Mouse (Mus musculus) urinary bladder, adult 18-20 months (tissue): ENCODE measurements around the gene Nrl.
A peak's percentile ranks its signal among the peaks of the same experiment; 100 is the strongest.

Experiments used
- DNase-seq, 2 experiments: peaks; one replicate each; pipeline ENCODE4 v3.0.0; 2022; ENCODE audit warnings: low spot score in 2 of 2, mixed read lengths in 2 of 2

Nrl gene

DNA sequence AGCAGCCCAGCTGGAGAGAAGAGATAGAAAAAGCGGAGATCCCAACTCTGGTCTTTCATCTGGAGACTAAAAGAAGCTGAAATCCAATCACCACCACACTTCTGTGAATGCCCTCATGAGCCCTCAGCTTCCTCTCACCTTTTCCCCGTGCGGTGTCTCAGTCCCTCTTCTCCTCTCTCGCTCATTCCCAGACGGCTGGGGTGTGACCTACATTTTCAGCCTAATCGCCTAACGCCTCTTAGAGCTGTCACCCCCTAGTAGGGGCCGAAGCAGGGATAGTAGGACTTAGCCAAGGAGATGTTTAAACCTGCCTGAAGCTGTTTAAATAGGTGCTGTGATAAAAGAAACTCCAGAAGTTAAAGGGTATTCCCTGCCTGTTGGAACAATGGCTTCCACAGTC, at the start of gene Nrl:
TSS of gene Nrl (minus strand) at position 197 of the 400 bp plus-strand sequence.
- DNase-seq: no peak

DNA sequence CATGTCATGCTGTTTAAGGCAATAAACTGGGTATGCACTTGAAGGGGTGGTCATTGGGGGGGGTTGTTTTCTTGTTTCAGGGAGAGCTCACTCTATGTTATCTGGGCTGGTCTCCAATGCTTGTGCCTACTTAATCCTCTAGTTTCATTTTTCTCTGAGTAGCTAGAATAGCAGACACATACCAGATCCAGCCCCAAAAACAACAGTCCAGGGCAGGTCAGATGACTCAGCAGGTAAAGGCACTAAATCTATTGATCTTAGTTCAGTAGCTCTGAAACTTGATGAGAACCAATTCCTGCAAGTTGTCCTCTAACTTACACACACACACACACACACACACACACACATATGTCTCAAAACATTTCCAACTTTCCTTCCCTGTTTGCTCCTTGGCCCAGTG, 47.0 kb upstream of the Nrl start:
- DNase-seq: no peak

DNA sequence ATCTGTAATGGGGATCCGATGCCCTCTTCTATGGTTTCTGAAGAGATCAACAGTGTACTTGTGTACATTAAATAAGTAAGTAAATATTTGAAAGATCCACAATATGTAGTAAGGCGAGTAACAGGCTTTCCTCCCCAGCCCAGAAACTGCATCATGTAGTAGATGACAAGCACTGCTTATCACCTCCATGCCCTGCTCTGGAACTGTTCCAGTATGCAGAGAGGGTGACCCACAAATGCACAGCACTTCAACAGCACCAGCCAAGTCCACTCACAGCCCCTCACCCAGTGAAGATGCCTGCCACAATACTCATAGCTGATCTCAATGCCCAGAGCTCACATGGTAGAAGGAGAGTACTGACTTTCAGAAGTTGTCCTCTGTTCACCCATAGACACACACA, 45.8 kb upstream of the Nrl start:
- no peak for DNase-seq

DNA sequence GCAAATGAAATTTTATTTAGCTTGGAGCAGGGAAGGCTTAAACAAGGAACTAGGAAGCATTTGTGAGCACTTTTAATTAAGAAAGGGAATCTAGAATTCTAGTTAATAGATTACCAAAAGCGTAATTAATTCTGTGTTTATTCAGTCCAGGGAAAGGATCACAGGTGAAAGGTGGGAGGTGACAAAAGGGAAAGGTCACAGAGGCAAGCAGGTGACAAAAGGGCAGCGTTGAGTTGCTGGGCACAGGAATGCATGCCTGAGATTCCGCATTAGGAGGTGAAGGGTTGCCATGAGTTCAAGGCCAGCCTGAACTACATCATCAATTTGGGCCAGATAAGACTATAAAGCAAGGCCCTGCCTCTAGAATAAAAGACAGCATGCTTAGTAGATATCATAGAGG, 42.7 kb upstream of the Nrl start:
- DNase-seq: no peak

DNA sequence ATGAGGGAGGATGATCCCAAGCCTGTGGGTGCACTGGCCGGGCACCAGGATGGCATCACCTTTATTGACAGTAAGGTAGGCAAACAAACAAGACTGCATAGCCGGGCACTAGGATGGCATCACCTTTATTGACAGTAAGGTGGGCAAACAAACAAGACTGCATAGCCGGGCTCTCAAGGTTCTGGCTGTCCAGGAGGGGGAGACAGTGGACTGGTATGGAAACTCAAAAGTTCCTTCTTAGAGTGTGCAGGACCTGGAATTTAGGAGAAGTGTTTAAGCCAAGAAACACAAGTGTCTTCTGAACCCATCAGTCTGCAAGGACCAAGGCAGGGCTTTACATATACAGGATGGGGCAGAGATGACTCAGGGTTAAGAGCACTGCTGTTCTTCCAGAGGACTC, 41.0 kb upstream of the Nrl start:
- DNase-seq: no peak

DNA sequence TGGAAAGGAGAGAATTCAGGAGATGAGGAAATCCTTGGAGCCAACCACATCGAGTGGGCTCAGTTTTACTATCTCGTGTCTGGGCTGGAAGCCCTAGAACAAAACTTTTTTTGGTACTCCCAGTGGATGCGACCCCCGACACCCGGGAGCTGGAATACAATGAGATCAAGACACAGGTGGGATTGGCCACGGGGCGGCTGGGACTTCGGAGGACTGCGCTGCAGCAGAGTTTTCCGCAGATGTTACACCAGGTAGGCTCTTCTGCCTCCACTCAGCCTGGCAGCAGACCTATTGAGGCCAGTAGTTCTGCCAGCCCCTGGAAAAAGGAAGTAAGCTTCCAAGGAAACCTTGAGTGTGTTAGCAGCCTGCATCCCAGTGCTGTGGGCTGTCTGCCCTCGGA, 38.5 kb upstream of the Nrl start:
- DNase-seq: no peak

DNA sequence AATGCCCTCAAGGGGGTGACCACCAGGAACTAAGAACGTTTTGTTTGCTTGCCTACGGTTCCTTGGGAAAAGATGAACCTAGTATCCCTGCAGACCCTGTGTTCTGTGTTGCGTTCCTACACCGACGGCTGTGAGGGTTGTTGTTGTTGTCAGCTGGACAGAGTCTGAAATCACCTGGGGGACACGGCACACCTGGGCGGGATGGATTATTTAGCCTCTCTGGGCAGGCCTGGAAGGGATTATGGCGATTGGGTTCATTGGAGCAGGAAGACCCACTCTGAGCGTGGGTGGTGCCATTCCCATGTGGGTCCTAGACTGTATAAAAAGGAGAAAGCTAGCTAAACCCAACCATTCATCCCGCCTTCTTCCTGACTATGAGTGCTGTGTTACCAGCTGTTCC, 37.1 kb upstream of the Nrl start:
- DNase-seq: no peak

DNA sequence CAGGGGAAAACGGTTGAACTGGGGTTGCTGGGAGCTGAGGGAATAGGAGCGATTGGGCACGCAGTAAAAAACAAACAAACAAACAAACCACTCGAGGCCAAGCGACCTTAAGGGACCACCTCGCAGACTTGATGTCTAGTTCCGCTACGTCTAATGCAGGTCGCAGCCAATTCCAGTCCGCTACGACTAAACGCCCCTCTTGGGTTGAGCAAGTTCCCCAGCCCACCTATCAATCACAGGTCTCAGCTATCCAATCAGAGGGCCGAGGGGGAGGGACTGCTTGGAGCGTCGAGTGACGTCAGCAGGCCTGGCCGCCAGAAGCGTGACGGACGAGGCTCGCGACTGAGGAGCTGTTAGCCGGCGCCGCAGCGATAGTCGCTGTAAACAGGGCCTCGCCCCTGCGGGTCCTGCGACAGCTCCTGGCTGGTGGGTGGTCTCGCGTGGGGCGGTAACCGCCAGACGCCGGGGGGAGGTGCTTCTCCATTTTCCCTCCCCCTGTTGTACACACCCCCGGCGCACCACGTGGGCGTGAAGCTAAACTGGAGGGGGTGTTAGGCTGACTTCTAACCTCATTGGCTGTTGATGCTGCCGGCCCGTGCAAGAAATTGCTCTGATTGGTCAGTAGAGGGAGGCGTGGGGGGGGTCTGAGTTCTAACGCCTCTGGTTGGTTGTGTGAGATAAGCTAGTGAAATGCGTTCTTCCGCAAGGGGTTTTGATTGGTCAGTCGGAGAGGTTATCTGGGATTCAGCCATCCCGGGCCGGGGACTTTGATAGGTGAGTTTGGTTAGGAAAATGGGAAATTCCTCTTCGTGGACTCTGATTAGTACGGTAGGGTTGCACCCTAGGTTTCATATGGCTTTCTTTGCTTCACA, 35.7 kb upstream of the Nrl start, which contains the start of gene A730061H03Rik:
TSS of gene A730061H03Rik (minus strand) at position 205 of the 872 bp plus-strand sequence.
- DNase-seq: peak; percentile 95 to 97

DNA sequence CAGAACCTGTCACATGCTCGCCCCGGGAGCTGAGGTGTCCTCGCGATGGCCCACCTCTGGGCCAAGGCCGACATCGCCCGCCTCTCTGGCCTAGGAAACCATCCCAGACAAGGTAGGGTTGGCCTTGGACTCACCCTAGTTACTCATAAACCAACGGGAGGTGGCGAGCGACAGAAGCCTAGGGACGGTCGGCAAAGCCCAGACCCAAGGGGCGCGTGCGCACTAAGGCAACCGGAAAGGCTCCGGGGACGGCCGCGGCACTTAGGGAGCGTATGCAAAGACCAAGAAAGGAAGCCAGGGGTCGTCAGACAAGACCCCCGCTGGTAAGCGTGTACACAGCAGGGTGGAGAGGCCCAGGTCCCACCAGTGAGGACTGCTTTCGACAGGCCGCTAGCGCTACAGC, 35.0 kb upstream of the Nrl start, which contains the start of gene Dcaf11:
TSS of gene Dcaf11 (plus strand) at position 208 of the 403 bp plus-strand sequence.
- DNase-seq: peak; percentile 82 to 83

DNA sequence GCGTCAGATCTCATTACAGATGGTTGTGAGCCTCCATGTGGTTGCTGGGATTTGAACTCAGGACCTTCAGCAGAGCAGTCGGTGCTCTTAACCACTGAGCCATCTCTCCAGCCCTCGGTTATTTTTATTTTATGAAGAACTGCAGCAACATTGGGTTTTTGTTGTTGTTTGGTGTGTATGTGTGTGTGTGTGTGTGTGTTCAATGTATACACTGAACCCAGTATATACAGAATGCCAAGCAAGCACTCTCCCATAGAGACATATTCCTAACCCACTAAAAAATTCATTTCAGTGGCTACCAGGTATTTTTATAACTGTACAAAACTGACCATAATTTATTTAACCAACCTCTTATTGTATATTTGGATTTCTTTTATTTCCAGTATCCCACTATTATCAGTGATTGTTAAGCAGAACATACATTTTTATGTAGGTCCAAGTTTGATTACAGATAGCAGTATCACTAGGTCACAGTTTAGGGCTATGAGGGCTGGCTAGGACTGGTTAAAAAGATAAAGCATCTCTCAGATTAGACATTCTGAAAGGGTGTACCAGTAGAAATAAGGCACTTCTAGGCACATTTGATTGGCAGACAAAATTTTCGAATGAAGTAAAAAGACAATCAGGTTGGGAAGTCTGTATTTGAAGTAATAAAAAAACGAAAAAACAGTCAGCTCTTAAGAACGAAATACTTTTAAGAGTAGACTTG, 34.1 kb upstream of the Nrl start:
- DNase-seq: no peak

DNA sequence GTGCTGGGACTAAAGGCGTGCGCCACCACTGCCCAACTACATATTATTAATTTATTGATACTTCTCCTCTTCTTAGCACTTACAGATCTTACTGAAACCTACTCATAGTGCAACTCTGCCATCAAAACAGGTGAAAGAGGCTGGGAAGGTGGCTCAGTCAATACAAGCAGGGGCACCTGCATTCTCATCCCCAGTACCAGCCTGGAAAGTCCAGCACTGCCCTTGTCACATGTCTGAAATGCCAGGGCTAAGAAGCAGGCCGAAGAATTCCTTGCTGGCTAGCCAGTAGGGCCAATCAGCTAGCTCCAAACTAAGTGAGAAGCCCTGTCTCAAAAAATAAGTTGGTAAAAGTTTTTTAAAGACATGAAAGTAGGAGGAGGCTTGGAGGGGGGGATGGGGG, 32.8 kb upstream of the Nrl start:
- no peak for DNase-seq

DNA sequence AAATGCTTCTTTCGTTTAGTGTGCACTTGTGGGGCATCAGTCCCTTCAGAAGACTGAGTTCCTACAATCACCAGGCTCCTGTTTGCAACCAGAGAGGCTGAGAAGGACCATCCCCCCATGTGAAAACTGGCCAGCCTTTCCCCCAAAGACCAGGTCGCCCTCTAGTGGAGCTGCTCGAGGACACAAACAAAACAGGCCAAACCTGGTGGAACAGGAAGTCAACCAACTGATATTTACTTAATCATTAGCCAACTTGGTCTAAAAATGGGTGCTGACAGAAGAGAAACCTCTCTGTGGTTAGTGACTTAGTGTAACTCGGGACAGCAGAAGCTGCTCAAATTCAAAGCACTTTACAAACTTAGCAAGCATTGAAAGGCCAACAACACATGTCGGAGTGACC, 32.2 kb upstream of the Nrl start:
- DNase-seq: peak; percentile 76 to 81

DNA sequence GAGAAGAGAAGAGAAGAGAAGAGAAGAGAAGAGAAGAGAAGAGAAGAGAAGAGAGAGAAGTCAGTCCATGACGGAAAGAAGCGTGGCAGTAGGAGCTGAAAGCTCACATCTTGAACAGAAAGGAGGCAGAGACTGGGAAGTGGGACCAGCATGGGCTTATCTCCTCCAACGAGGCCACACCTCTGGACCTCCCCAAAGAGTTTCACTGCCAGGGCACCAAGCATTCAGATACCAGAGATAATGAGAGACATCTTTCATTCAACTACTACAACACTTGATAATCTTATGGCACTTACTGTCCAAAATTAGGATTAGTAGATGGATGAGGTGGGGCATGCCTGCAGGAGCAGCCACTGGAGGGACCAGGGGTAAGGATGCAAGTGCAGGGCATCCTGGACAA, 31.0 kb upstream of the Nrl start:
- no peak for DNase-seq

DNA sequence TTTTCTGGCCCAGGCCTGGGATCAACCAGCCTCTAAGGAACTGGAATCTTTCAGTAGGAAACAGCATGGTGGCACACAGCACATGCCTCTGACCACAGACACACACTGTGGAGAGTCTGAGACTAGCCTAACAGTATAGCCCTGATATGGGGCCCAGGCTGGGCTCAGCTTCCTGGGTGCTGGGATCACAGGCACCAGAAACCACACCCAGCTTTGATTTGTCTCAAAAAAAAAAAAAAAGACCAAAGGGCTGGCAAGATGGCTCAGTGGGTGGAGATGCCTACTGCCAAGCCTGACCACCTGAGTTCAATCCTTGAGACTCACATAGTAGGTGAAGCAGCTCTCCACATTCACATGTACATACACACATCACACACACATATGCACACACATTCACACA, 29.9 kb upstream of the Nrl start:
- DNase-seq: peak in 1 of 2 experiments; percentile 37

DNA sequence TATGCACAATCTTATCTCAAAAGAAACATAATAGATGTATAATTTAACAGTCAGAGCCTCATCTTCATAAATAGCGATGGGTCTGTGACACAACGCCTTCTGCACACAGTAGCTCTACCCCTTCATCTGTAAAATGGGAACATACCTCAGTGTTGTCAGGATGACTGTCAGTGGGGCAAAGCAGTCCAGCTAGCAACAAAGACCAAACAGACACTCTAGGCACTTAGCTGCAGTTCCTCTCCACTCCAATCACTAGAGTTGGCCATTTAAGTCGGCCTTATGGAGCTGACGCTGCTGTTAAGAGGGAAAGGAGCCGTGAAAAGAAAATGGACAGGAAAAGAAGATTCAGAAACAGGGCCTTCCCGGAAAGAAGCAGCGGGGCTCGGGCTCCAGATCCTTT, 27.0 kb upstream of the Nrl start:
- DNase-seq: no peak

DNA sequence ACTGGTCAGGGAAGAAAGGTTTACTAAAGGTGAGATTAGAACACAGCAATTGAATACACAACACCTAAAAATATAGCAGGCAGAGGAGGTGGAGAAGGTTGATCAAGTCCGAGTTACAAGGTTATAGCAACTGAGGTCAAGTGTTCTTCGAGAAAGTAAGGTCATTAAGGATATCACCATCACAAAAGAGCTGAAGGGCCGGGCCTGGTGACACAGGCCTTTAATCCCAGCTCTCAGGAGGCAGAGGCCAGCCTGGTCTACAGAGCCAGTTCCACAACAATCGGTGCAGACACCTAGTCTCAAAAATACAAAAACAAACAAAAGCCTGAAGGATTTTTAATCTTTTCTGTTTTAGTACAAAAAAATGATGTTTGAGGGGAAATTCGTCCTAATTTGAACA, 26.6 kb upstream of the Nrl start:
- DNase-seq: no peak

DNA sequence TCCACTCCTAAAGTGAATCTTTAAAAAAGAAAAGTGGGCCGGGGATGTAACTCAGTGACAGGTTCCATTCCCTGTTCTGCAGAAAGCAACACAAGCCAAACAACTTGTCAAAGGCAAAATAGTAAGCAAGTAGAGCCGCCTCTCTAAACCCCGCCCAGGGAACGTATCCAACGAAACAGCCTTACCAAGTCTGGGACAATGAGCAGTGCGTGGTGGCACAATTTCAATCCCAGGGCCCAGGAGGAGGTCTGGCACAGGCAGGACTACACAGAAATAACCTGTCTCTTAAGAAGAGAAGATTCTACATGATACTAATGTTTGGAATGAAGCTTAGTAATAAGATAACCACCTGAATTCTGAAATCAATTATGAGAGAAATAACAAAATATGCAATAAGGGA, 25.4 kb upstream of the Nrl start:
- no peak for DNase-seq

DNA sequence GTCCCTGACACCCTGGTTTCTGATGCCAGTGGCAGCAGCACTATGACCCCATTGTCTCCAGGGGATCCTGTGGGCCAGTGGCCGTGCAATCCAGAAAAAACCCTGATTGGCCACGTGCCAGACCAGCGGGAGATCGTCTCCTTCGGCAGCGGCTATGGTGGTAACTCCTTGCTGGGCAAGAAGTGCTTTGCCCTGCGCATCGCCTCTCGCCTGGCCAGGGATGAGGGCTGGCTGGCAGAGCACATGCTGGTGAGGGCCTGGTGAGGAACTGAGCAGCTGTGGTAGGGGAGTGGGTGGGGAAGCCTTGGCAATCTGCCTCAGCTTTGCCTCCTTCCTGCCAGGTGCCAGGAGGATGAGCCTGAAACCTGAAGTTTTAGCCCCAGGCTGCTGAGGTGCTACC, 19.6 kb upstream of the Nrl start:
- DNase-seq: no peak

DNA sequence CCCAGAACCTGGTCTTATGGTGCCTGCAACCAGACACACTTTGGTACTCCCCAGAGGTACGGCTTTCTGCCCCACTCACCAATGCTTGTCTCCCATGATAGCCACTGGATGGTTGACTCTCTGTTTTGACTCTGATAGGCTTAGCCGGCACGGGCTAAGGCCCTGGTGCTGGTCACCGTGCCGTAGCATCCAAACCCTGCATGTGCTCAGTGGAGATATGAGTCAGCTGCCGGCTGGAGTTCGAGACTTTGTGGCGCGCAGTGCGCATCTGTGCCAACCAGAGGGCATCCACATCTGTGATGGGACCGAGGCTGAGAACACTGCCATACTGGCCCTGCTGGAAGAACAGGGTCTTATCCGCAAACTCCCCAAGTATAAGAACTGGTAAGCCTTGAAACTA, 17.5 kb upstream of the Nrl start:
- DNase-seq: no peak

DNA sequence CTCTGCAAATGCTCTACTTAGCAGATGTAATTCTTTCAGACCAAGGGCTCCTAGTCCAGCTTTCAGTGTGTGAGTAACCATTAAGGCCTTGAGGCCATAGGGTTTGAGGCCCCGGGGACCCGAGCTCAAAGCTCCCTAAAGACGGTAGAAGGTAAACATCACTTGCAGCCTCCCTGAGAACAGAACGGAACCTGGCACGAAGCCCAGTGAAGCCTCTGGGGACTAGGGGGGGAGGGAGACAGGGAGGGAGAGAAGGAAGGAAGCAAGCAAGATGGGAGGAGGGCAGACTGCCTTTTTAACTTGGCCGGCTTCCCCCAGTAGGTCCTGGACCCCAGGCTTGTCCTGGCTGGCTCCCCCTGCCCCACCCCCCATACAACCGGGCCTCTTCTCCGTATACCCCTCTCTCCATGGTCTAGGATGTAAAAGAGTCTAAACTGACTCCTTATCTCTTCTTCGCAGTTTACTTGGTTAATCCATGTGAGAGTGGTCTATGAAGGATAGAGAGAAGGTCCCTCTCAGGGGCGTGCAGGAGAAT, 16.1 kb upstream of the Nrl start:
- peak; percentile 49 to 74 for DNase-seq

DNA sequence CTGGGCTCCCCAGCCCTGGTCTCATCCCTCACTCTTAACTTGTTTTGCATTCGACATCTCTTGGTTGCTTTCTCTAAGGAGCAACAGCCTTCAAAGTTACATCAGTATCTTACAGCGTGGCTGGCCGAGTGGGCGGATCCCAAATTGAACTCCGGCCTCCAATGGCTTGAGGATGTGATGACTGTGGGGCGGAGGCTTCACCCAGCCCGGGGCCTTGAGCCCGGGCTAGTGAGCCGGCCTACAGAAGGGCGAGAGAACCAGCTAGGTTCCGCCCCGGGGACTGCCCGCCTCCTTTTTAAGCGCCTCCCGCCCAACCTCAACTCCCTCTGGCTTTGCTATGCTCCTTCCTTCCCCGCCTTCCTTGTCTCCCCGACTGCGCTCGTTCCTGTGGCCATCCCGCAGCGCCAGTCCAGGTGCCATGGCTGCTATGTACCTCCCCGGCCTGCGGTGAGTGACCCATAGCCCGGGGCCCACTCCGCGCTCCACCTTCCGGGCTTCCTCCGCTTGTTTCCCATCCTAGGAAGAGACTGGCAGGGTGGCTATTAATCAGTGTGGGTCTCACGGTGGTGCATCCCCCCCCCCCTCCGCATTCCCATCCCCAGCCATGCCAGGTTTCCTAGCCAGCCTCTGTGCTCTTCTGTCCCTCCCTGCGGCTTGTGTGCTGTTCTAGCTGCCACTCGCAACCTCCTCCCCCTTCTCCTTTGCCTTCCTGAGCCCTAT, 15.4 kb upstream of the Nrl start, which contains the start of gene Pck2:
TSS of gene Pck2 (plus strand) at position 200 of the 720 bp plus-strand sequence.
- peak; percentile 77 to 88 for DNase-seq
